Mouse (Mus musculus): ENCODE data around the gene Zic1.

The Zic1 gene

DNA sequence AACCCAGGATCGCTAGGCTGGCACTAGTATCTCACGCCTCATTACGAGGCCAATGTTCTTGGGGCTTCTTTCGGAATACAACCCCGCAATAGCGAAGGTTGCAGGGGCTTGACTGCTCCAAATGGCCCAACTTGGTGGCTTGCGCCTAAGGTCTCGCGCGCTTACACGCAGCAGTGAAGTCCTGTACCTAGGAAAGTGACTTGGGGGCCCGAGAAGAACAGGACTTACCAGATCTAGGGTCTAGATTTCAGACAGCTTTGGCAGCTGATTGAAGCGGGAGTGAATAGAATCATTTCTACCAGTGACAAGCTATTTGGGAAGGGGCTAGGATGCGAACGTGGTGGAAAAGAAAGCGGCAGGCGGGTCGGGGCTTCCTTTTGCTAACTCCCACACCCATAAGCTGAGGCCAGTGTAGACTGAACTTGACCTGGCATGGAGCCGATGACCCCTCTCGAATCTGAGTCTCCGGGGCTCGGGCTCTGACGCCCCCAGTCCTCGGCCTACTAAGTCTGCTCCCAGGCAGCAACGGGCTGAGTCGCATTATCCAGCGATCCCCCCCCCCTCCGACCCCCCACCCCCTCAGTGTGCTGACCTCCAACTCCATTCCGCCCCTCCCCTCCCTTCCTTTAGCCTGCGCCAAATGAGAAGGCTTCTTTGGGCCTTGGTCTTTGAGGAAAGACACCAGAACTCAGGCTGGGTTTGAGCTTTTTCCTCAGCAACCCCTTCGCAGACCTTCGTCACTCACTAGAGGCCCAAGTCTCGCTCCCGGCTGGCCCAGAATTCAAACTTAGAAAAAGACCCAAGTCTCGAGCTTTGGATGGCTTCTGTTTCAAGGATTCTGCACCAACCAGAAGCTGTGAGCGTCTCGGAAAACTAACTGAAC, 11.8 kb downstream of the Zic1 start:
- peak; percentile 24 for DNase-seq (ENCODE audit: low read depth, low spot score)

DNA sequence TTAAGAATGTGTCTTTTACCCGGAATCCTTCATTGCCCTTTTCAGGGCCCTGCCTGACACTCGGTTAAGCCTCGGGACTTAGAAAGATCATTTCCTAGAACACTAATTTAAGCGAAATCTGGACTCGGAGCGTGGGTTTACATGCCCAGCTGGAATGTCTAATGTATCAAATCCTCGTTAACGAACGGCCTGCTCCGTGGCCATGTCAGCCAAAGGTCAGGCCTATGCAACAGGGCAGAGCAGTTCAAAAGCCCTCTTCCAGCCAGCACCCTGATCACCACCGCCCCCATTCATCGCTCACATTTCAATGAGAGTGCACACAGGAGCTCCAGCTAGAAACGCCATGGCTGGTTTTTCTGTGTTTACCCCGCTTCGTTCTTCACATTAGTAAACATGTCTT, 12.8 kb downstream of the Zic1 start:
- DNase-seq (ENCODE audit: low read depth, low spot score) = no peak

DNA sequence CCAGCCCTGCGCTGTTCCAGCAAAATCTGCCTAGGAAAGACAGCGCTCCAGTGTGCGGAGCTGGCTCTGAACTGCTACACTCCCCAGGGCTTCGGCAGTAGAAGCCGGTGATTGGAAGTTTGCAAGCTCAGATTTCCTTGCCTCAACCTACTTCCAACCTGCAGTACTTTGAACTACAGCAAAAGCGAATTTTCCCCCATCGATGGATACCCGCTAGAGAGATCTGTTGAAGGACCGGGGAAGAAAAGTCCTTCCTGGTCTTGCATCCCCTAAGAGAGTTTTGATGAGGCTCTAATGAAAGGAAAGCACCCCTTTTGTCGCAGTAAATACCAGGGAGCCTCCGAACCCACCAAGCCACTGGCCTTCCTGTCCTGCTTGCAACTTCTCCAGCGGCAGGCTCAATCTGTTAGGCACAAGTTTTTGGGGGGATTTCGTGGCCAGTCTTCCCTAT, 13.6 kb downstream of the Zic1 start:
- no peak for DNase-seq (ENCODE audit: low read depth, low spot score)

DNA sequence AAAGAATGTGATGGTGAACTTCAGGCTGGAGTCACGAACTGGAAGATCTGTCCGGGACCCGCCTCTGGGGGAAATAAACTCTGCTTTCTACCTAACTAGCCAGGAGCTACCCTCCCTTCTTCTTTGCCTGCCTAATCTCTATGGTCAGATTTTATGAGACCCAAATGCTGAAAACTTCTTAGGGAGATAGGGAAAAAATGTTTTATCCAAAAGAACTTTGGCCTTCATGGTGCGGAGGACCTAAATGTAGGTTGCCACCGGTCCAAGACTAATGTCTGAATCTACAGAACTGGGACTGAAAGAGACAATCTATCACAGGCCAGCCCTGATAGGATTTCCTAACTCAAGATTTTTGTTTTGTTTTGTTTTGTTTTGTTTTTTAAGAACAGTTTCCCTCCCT, 14.2 kb downstream of the Zic1 start:
- no peak for DNase-seq (ENCODE audit: low read depth, low spot score)

DNA sequence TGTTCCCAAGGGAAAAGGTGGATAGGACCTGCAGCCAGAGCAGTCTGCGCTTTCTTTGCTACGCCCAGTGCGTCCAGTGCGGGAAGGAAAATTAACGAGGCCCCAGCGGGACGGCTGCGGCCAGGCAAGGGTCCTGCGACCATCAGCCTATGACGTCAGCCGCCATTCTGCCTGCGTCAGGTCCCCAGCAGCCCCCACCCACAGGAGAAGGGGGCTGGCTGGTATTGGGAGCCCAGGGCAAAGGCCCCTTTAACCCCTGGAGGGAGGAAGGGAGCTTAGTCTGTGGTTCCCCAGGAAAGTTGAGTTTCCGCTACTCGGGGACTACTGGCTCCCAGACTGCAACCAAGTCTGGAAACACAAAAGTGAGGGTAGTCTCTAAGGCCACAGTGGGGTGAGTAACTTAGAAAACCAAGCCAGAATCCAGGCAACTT, 14.7 kb downstream of the Zic1 start:
- peak; percentile 20 for DNase-seq (ENCODE audit: low read depth, low spot score)

DNA sequence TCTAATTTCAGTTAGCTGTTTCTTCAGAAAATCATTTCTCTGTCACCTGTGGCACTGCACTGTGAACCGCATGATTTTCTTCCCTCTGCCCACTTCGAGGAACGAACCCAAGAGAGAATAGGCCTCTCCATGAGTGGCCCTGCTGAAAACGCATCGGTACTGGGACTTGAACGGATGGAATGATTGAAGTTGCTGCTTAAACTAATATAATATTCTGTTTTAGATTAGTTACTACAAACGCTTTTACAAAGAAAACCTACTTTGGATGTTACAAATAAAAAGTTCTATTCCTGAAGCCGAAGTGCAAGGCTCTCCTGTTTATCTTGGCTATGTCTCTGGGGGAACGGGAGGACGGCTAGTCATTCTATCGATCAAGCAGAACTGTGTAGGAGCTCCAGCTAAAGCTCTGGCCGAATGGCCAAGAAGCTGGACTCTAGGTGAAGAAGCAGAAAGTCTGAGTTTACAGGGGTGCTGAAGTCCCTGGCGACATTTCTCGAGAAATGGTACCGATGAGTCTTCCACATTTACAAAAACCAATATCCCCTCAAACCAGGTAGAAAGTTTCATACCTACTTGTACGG, 15.3 kb downstream of the Zic1 start:
- no peak for DNase-seq (ENCODE audit: low read depth, low spot score)

DNA sequence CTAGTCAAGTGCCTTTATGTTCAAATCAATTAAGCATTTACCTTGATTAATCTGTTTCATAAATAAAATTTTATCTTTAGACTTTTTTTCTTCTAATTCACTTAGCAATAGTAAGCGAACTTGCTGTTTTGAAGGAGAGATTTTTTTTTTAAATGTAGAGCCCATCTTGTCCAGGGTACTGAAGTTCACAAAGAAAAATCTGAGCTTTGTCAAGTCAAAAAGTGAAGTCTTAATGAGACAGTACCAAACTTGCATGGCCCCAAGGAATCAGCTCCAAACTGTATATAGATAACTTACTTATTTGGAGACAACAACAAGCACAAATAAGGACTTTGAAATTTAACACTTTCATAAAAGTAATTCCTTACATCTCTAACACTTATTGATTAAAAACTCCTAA, 16.9 kb downstream of the Zic1 start:
- DNase-seq (ENCODE audit: low read depth, low spot score) = no peak

DNA sequence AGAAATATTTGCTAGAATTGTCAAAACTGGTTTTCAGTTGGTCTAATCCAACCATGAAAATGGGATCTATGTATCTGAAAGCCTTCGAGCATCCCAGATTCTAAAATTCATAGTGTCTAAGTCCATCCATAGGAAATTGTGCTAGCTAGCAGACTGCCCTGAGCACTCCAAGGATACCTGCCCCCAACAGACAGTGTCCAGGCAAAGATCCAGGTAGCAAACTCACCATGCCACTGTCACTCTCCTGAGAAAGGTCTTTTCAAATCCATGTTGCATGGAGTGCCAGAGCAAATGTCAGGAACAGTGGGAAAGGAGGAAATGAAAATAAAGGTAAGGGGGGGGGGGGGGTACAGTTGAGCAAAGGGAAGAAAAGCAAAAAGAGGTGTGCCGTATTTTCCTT, 18.0 kb downstream of the Zic1 start:
- no peak for DNase-seq (ENCODE audit: low read depth, low spot score)
